Mouse (Mus musculus): ENCODE results near the gene Slc22a15. TPM values are rescaled to one million over a fixed set of nuclear protein-coding genes. Genes with fewer than 3 reads are reported as not detected.

Slc22a15 gene
- total RNA-seq (2021) = 1 to 10 TPM; 5.6 to 6.2 TPM

- intact Hi-C loops (cut with DNase I) = no loop called here
- peak; percentile 79 to 82 for DNase-seq
Measured at GRCm38 (mm10) chr3:101923843-101924740, at the start of gene Slc22a15. Slc22a15 (minus strand) TSS chr3:101924453.

- intact Hi-C loops (cut with DNase I) = no loop called here
- no peak for DNase-seq
Measured at GRCm38 (mm10) chr3:101966825-101967558, 42.7 kb upstream of the Slc22a15 start.

- DNase-seq = no peak
- intact Hi-C loops (cut with DNase I) = no loop called here
Measured at GRCm38 (mm10) chr3:101964352-101964751, 40.1 kb upstream of the Slc22a15 start.

- intact Hi-C loops (cut with DNase I) = no loop called here
- no peak for DNase-seq
Measured at GRCm38 (mm10) chr3:101963501-101963900, 39.2 kb upstream of the Slc22a15 start.

GRCm38 (mm10) chr3:101961146-101961835 is 37.0 kb upstream of the Slc22a15 start:
- intact Hi-C loops (cut with DNase I) = no loop called here
- no peak for DNase-seq

- DNase-seq = no peak
- intact Hi-C loops (cut with DNase I) = no loop called here
Measured at GRCm38 (mm10) chr3:101958047-101958446, 33.8 kb upstream of the Slc22a15 start.

- no peak for DNase-seq
- intact Hi-C loops (cut with DNase I) = no loop called here
Measured at GRCm38 (mm10) chr3:101953506-101953905, 29.3 kb upstream of the Slc22a15 start.

GRCm38 (mm10) chr3:101952577-101952976 is 28.3 kb upstream of the Slc22a15 start:
- no peak for DNase-seq
- intact Hi-C loops (cut with DNase I) = no loop called here

GRCm38 (mm10) chr3:101948572-101948971 is 24.3 kb upstream of the Slc22a15 start:
- peak; percentile 32 to 45 for DNase-seq
- intact Hi-C loops (cut with DNase I) = no loop called here

- intact Hi-C loops (cut with DNase I) = no loop called here
- no peak for DNase-seq
Measured at GRCm38 (mm10) chr3:101947250-101947649, 23.0 kb upstream of the Slc22a15 start.

- no peak for DNase-seq
- intact Hi-C loops (cut with DNase I) = no loop called here
Measured at GRCm38 (mm10) chr3:101945257-101945656, 21.0 kb upstream of the Slc22a15 start.

- intact Hi-C loops (cut with DNase I) = no loop called here
- DNase-seq = no peak
Measured at GRCm38 (mm10) chr3:101940418-101940817, 16.2 kb upstream of the Slc22a15 start.

GRCm38 (mm10) chr3:101939865-101940264 is 15.6 kb upstream of the Slc22a15 start:
- DNase-seq = no peak
- intact Hi-C loops (cut with DNase I) = no loop called here

- DNase-seq = no peak
- intact Hi-C loops (cut with DNase I) = no loop called here
Measured at GRCm38 (mm10) chr3:101939152-101939551, 14.9 kb upstream of the Slc22a15 start.

- intact Hi-C loops (cut with DNase I) = no loop called here
- no peak for DNase-seq
Measured at GRCm38 (mm10) chr3:101936369-101936768, 12.1 kb upstream of the Slc22a15 start.

- intact Hi-C loops (cut with DNase I) = no loop called here
Measured at GRCm38 (mm10) chr3:101933820-101934219, 9.6 kb upstream of the Slc22a15 start.

GRCm38 (mm10) chr3:101929105-101929876 is 5.0 kb upstream of the Slc22a15 start:
- DNase-seq = no peak
- intact Hi-C loops (cut with DNase I) = no loop called here

More at GRCm38 (mm10) chr3:101933820-101934219, 9.6 kb upstream of the Slc22a15 start:
- no peak for DNase-seq

GRCm38 (mm10) chr3:101926636-101927035 is 2.4 kb upstream of the Slc22a15 start:
- no peak for DNase-seq

GRCm38 (mm10) chr3:101925663-101926062 is 1.4 kb upstream of the Slc22a15 start:
- peak; percentile 54 to 66 for DNase-seq
- intact Hi-C loops (cut with DNase I) = no loop called here

More at GRCm38 (mm10) chr3:101926636-101927035, 2.4 kb upstream of the Slc22a15 start:
- intact Hi-C loops (cut with DNase I) = no loop called here

GRCm38 (mm10) chr3:101922366-101922765 is 1.9 kb downstream of the Slc22a15 start:
- intact Hi-C loops (cut with DNase I) = no loop called here
- no peak for DNase-seq
